Mouse (Mus musculus): ENCODE measurements around the gene Mcrip2. TPM values are rescaled to one million over a fixed set of nuclear protein-coding genes. Genes with fewer than 3 reads are reported as not detected.

Mcrip2 gene
- total RNA-seq, 2 experiments from 2014 or later, result 272 to 286 TPM

DNA sequence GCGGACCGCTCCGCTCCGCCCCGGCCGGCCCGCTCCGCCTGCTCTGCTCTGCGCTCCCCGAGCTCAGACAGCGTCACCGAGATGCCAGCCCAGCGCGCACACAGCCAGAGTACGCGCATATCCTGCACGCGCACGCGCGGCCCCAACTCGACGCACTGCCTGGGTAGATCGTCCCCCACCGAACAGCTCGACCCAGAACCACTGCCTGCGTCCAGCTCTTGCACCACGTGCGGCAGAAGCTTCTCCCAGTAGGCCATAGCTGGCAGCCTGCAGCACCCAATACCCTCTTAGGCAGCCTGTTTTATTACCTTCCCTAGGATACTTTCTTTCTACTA lies 31.5 kb downstream of the Mcrip2 start, which contains the start of gene Rhbdl1:
TSS of gene Rhbdl1 (minus strand) at position 220 of the 335 bp plus-strand sequence.
- DNase-seq, result peak; percentile 64 to 67
- intact Hi-C loops (cut with DNase I), result no loop called here

- DNase-seq, result peak in 1 of 2 experiments; percentile 27
- intact Hi-C loops (cut with DNase I), result no loop called here
Observed at GRCm38 (mm10) chr17:25836397-25837075, 32.0 kb downstream of the Mcrip2 start.

GRCm38 (mm10) chr17:25835816-25836215 lies 32.7 kb downstream of the Mcrip2 start:
- intact Hi-C loops (cut with DNase I), result no loop called here
- no peak for DNase-seq

DNA sequence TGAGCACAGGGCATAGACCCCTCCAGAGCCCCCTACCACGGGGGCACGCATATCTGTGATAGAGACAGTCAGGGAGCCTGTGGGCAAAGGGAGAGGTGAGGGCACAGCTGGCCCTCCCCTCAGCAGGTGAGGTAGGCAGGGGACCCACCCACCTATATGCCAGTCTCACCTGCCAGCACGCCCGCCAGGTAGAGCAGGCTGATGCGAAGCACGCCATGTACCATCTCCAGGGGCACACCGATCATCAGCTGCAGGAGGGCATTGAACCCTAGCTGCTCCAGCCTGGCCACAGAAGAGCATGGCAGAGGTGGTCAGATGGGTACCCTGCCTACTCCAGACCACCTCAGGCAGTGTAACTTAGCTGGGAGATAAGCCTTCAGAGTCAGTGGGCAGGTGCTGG lies 33.3 kb downstream of the Mcrip2 start:
- intact Hi-C loops (cut with DNase I), result no loop called here
- DNase-seq, result no peak

GRCm38 (mm10) chr17:25834595-25835222 lies 33.9 kb downstream of the Mcrip2 start:
- intact Hi-C loops (cut with DNase I), result no loop called here
- DNase-seq, result no peak

DNA sequence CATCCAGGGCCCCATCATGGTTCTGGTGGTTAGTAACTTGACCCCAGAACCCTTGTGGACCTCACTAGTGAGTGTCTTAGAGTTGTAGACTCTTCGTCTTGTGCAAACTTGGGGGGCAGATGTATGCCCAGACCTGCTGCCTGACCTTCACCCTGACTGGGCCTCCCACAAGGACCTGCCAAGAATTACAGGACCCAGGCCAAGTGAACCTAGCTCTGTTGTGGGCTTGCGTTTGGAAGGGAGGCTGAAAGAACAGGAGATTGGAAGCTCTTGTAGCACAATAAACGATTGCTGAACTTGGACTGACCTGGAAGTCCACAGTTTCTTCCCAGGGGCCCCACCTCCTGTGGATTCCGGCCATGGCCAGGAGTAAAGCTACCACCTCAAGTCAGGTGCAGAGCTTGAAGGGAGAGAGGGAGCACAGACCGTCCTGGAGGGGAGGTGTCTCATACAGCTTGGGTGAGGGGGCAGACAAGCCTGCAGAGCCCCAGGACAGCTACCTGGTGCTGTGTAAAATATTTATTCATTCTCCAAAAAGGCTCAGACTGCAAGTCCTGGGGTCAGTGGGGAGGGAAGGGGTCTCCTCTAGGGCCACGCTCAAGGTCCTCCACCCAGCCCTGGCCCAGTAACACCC lies 34.5 kb downstream of the Mcrip2 start:
- peak in 1 of 2 experiments; percentile 25 for DNase-seq
- intact Hi-C loops (cut with DNase I), result no loop called here

DNA sequence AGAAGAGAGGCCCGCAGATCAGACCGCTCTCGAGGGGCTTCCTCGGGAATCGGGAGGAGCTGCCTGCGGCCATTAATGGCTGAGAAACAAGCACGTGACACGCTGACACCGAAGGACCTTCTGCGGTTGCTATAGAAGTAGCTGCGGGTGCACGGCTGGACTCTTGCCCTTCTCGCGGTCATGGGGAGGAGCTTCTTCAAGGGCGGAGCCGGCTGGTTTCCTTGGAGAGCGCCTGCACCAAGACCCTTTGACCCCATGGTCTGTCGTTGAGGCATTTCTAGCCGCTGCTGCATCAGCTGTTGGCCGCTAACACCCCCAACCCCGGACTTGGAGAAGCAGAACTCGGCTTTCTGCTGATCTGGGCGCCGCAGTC lies 35.3 kb downstream of the Mcrip2 start, which contains the start of gene Stub1:
TSS of gene Stub1 (minus strand) at position 114 of the 373 bp plus-strand sequence.
- DNase-seq, result peak in 1 of 2 experiments; percentile 90
- intact Hi-C loops (cut with DNase I), result no loop called here

DNA sequence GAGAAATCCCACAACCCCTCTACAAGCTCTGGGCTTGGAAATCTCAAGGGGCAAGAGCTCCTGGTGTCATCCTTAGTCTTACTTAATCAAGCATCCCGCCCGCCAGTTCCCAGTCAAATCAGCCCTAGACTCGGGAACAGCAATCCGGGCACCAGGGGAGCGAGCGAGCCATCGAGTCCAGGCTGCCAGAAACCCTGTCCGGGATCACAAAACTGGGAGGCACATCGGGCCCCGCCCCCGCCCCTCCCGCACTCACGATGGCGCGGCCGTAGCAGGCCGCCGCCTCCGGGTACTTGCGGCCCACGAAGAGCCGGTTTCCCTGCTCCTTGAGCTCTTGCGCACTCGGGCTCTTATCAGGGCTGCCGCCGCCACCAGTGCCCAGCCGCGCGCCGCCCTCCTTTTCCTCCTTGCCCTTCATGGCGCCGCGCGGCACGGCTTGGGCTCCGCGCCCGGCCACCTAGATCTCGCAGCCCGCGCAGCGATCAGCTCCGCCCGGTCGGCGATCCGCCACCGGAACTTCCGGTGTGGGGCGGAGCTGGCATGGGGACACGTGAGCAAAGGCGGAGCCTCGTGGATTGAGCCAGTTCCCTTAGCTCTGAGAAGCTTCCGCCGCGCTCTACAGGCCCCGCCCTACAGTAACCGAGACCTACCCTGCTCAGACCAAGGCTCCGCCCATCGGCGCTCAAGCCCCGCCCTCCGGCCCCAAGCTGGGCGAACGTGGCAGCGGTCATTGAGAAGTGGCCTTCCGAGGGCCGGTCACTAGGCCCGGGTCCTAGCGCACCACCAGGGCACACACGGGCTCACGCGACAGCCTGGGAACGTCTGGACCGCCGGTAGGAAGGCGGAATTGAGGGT lies 35.9 kb downstream of the Mcrip2 start:
- DNase-seq, result peak; percentile 99 to 100
- intact Hi-C loops (cut with DNase I), result no loop called here

DNA sequence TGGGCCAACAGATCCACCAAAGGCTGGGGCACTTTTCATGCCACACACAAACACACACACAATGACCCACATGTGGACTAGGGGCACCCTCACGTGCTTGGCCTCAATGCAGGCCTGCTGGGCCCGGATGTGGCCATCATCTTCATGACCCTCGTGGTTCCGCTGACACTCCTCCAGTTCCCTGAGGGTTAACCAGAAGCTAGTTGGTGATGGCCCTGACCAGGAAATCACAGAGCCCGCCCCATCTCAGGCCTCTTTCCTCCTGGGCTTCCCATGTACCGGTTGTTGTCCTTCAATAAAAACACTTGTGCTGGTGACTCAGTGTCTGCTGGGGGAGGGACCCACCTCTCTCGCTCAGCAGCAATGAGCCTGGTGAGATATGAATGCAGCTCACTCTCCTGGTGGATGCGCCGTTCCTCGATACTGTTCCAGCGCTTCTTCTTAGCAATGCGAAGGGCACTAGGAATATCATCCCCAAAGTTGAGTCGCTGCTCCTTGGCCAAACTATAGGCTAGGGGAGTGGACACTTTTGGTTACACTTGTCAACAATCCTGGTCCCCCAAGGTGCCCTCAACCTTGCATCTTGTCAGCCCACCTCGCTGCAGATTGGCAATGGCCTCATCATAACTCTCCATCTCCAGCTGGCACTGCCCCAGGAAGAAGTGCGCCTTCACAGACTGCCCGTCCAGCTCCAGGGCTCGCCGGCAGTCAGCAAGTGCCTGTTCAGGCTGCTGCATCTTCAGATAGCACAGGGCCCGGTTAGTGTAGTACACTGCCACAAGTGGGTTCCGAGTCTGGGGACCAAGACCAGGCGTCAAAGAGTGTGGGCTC lies 36.9 kb downstream of the Mcrip2 start:
- intact Hi-C loops (cut with DNase I), result no loop called here

GRCm38 (mm10) chr17:25830806-25831431 lies 37.6 kb downstream of the Mcrip2 start:
- no peak for DNase-seq
- intact Hi-C loops (cut with DNase I), result no loop called here

More for the DNA sequence above, 36.9 kb downstream of the Mcrip2 start:
- no peak for DNase-seq

- intact Hi-C loops (cut with DNase I), result no loop called here
- no peak for DNase-seq
Observed at GRCm38 (mm10) chr17:25830200-25830753, 38.3 kb downstream of the Mcrip2 start.

DNA sequence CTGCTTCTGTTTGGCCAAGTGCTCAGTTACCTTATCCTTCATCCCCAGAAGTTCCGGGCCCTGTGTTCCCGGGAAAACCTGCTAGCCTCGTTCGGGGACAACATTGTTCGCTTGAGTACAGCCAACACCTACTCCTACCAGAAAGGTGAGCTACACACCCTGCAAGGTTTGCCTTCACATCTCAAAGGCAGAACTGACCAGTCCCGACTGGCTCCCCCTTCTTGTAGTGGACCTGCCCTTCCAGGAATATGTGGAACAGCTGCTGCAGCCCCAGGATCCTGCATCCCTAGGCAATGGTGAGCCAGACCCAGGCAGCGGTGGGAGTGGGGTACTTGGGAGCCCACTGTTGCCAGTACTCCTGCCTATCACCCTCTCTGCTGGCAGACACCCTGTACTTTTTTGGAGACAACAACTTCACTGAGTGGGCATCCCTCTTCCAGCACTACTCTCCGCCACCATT lies 39.0 kb downstream of the Mcrip2 start:
- no peak for DNase-seq
- intact Hi-C loops (cut with DNase I), result no loop called here

DNA sequence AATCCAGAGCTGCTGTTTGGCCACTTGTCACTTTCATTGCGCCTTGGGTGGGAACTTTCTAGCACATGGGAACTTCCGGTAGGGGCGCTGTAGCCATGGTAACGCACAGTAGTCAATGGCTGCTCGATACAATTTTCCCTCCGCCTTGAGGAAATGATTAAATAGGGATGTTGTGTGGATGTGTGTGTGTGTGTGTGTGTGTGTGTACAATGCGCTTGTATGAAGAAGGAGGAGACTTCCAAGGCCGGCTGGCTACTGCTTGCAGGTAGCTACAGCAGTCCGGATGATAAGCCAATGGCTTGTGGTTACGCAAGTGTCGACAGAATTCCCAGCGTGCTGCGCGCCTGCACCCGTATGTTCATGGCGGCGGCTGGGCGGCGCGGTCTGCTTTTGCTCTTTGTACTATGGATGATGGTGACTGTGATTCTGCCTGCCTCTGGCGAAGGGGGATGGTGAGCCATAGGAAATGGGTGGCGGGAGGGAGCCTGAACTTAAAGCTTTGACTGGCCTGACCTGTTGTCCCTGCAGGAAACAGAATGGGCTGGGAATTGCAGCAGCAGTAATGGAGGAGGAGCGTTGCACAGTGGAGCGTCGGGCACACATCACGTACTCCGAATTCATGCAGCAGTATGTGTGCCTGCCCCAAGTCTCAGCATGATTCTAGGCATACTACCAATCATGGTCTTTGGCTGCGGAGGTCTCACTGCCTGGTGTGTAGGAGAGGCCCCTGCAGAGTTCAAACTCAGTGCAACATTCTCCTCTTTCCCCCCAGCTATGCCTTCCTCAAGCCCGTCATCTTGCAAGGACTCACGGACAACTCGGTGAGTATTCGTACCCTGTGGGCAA lies 39.6 kb downstream of the Mcrip2 start, which contains the start of gene Jmjd8:
TSS of gene Jmjd8 (plus strand) at position 156 of the 846 bp plus-strand sequence.
- intact Hi-C loops (cut with DNase I), result no loop called here
- DNase-seq, result peak; percentile 75 to 78

DNA sequence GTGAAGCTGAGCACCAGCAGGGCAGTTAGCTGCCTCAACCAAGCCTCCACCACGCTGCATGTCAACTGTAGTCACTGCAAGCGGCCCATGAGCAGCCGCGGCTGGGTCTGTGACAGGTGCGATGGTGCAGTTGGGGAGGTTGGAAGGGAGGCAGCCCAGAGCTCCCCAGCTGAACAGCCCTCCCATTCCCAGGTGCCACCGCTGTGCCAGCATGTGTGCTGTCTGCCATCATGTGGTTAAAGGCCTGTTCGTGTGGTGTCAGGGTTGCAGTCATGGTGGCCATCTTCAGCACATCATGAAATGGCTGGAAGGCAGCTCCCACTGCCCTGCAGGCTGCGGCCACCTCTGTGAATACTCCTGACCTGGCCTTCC lies 40.4 kb downstream of the Mcrip2 start:
- no peak for DNase-seq
- intact Hi-C loops (cut with DNase I), result no loop called here

DNA sequence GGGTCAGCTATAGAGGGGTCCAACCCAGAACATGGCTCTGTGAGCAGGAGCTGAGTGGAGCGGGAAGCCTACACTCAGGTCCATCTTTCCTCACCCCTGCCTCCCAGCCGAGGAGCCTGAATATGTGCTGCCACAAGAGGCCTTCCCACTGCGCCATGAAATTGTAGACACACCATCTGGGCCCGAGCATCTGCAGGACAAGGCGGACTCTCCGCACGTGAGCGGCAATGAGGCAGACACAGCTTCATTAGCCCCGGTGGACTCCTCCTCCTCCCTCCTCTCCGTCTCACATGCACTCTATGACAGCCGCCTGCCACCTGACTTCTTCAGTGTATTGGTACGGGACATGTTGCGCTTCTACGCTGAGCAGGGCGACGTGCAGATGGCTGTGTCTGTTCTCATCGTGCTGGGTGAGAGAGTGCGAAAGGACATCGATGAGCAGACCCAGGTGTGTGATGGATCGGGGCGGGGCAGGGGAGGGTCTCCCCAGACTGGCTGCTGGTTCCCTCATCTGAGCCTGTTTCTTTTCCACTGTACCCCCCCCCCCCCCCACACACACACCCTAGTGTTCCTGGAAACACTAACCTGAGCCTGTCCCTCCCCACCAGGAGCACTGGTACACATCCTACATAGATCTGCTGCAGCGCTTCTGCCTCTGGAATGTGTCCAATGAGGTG lies 40.9 kb downstream of the Mcrip2 start:
- intact Hi-C loops (cut with DNase I), result no loop called here

DNA sequence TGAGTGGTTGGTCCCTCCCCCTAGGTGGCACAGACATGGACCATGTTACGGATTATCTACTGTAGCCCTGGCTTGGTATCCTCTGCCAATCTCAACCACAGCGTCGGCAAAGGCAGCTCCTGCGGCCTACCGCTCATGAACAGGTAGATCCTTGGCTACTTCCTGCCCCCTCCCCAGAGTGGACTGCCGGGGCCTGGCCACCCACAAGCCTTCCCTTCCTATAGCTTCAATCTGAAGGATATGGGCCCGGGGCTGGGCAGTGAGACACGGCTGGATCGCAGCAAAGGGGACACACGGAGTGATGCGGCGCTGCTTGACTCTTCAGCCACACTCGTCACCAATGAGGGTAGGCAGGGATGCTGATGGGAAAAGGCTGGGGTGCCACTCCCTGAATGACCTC lies 41.6 kb downstream of the Mcrip2 start:
- no peak for DNase-seq
- intact Hi-C loops (cut with DNase I), result no loop called here

More for the DNA sequence above, 40.9 kb downstream of the Mcrip2 start:
- DNase-seq, result no peak

DNA sequence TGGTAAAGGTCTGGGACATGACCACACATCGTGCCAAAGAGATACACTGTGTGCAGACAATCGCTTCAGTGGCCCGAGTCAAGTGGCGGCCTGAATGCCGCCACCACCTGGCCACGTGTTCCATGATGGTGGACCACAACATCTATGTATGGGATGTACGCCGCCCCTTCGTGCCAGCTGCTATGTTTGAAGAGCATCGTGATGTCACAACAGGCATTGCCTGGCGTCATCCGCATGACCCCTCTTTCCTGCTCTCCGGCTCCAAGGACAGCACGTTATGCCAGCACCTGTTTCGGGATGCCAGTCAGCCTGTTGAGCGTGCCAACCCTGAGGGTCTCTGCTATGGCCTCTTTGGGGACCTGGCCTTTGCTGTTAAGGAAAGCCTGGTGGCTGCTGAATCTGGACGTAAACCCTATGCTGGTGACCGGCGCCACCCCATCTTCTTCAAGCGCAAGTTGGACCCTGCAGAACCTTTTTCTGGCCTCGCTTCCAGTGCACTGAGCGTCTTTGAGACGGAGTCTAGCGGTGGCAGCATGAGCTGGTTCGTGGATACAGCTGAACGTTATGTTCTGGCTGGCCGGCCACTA lies 42.5 kb downstream of the Mcrip2 start:
- intact Hi-C loops (cut with DNase I), result no loop called here
- no peak for DNase-seq
